Mouse (Mus musculus): ENCODE results near the gene Rasgef1b.

DNA sequence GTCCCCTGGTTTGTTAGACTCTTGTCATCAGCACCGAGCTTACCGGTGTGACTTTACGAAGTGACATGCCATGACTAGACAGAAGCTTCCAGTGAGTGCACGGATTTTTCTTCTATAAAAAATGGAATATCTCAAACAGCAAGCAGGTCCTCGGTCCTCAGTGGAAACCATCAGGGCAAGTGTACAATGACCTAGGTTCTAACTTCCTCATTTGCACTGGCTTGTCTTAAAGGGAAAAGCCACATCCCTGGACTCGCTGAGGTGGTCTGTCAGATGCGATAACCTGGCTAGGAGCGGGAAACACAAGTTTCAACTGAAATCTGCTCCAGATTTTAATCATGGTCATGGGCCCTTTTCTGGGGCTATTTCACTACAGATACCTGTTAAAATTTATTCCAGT is 450.5 kb downstream of the Rasgef1b start:
- TF ChIP-seq CTCF (IDR thresholded peaks at IDR 0.05; ENCODE audit: control insufficient read depth, insufficient read depth, low read length) (no peak), POLR2A (IDR thresholded peaks at IDR 0.05; ENCODE audit: borderline replicate concordance, control insufficient read depth, low read depth, low read length) (no peak)
